Mouse (Mus musculus) cerebellum, postnatal 10 days (tissue): ENCODE measurements around the gene Nedd9.

Experiments
- DNase-seq, 2 experiments: peaks; one replicate each; pipeline ENCODE4 v3.0.0; 2021; ENCODE audit warnings: mixed read lengths in 2 of 2

The Nedd9 gene

GRCm38 (mm10) chr13:41491522-41491921 is 4.4 kb upstream of the Nedd9 start:
- no peak for DNase-seq

GRCm38 (mm10) chr13:41490282-41490681 is 3.1 kb upstream of the Nedd9 start:
- DNase-seq: no peak

GRCm38 (mm10) chr13:41489705-41490275 is 2.6 kb upstream of the Nedd9 start:
- no peak for DNase-seq

GRCm38 (mm10) chr13:41487409-41487743 is 214 bp upstream of the Nedd9 start:
- DNase-seq: no peak

- DNase-seq: no peak
These were observed 3.2 kb downstream of the Nedd9 start for GRCm38 (mm10) chr13:41483966-41484365.

GRCm38 (mm10) chr13:41482408-41483011 is 4.7 kb downstream of the Nedd9 start:
- DNase-seq: peak; percentile 16 to 19

- no peak for DNase-seq
These were observed 7.3 kb downstream of the Nedd9 start for GRCm38 (mm10) chr13:41479737-41480435.

- no peak for DNase-seq
These were observed 10.9 kb downstream of the Nedd9 start for GRCm38 (mm10) chr13:41476216-41476615.

- DNase-seq: no peak
These were observed 12.8 kb downstream of the Nedd9 start for GRCm38 (mm10) chr13:41474365-41474764.

GRCm38 (mm10) chr13:41473504-41473903 is 13.7 kb downstream of the Nedd9 start:
- DNase-seq: no peak

GRCm38 (mm10) chr13:41472878-41473424 is 14.2 kb downstream of the Nedd9 start:
- no peak for DNase-seq

GRCm38 (mm10) chr13:41468277-41468676 is 18.9 kb downstream of the Nedd9 start:
- DNase-seq: no peak

GRCm38 (mm10) chr13:41467036-41467435 is 20.1 kb downstream of the Nedd9 start:
- DNase-seq: no peak

GRCm38 (mm10) chr13:41466616-41467015 is 20.5 kb downstream of the Nedd9 start:
- DNase-seq: no peak

- no peak for DNase-seq
These were observed 21.0 kb downstream of the Nedd9 start for GRCm38 (mm10) chr13:41466191-41466590.

GRCm38 (mm10) chr13:41461418-41461817 is 25.7 kb downstream of the Nedd9 start:
- DNase-seq: no peak

- DNase-seq: no peak
These were observed 27.4 kb downstream of the Nedd9 start for GRCm38 (mm10) chr13:41459683-41460286.

- DNase-seq: no peak
These were observed 28.5 kb downstream of the Nedd9 start for GRCm38 (mm10) chr13:41458709-41459108.

GRCm38 (mm10) chr13:41457798-41458390 is 29.3 kb downstream of the Nedd9 start:
- DNase-seq: no peak

- no peak for DNase-seq
These were observed 29.9 kb downstream of the Nedd9 start for GRCm38 (mm10) chr13:41457030-41457797.

GRCm38 (mm10) chr13:41456292-41457029 is 30.7 kb downstream of the Nedd9 start:
- no peak for DNase-seq
